Mouse (Mus musculus) lung, postnatal 25 days (tissue): ENCODE data around the gene Ccdc130.

Experiments
- DNase-seq: peaks from one replicate; pipeline ENCODE4 v3.0.0; 2022; ENCODE audit warnings: low spot score

The Ccdc130 gene

DNA sequence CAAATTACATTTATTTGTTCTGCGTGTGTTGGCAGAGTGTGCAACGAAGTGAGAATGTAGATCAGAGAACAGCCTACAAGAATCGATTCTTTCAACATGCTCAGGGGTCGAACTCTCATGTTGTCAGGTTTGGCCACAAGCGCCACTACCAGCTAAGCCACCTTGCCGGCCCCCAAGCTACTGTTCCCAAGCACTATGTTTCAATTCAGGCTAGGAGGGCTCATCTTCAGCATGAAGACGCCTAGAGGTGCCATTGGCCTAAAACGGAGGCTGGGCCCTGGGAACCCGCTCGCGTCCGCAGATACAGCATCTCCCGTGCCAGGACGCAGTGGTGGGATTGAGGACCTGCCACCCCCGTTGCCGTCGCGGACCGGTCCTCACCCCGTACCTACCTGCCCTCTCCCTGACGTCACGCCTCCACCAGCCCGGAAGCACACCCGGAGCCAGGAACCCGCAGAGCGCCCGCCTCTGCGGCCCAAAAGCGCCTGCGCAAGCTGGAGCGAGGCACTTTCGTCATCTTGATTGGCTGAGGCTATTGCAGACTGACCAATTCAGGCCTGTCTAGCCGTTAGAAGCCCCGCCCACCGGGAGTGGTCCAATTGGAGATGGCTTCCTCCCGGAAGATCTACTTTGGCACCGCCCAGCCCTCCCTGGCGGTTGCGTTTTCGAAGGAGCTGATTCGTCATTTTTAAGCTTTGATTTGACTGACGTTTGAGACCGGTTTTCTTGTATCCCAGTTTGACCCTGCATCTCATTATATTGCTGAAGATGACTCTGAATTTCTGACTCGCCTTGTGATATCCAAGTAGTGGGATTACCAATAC lies at the start of gene Ccdc130:
Ccdc130 (minus strand) TSS at position 431 of the 824 bp plus-strand sequence.
- DNase-seq = peak; percentile 100

DNA sequence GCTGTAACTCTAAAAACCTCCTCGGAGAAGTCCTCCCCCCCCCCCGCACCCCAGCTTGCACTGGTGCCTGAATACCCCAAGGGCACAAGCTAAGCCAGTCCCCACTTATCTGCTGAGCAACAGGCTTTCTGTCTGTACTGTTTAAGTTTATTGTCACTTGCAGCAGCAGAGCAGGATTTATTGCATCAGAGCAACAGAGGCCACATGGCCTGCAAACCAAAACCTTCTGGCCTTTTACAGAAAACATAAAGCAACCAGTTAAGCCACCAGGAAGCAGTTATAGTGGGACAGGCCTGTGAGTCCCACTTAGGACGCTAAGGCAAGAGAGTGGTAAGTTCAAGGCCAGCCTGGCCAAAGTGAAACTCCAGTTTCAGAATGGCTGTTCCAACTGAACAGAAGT lies 38.2 kb upstream of the Ccdc130 start:
- DNase-seq = no peak

DNA sequence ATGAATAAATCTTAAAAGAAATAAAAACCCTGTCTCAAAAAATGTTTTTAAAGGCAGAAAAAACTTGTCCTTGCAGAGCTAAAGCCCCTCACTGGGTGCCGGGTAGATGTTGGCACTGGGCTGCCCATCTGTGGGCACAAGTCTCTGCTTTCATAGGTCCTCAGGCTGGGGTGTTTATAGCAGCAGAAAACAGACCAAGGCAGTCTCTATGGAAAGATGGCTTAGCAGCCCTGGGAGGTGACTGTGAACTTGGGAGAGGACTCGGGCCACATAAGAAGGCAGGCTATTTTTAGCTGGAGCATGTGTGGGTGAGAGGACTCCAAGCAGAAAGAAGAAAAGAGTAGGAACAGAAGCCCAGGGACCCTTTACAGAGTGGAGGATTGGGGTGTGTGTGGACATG lies 33.8 kb upstream of the Ccdc130 start:
- DNase-seq = no peak

DNA sequence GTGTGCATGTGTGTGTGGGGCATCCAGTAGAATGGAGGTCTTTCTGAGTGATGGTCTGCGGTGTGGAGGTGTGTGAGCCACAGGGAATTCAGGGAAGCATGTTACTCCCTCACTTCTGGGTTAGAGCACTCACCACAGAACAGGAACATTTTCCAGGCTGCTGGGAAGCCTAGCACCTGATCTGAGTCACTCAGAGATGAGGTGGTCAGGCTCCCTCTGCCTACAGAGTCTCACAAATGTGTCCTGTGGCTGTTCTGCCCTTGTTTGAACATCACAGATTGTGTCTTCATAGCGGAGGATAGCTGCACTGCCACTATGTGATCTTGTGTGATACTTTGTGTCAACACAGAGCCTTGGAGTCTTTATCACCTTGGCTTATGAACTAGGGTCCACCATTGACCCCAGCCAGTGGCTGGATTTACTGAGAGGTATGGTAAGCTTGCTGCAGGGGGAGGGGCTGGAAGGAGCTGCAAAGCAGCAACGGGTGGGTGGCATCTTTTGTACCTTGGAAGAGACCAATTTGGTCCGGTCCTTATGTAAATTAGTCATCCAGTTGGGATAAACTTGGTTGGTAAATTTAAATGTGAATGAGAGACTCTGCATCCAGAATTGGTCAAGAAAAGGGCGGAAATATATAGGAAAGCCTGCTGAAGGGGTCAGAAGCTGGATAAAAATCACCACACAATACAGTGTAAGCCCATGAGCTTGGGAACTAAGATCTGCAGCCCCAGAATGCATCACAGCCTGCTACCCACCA lies 27.0 kb upstream of the Ccdc130 start:
- no peak for DNase-seq

DNA sequence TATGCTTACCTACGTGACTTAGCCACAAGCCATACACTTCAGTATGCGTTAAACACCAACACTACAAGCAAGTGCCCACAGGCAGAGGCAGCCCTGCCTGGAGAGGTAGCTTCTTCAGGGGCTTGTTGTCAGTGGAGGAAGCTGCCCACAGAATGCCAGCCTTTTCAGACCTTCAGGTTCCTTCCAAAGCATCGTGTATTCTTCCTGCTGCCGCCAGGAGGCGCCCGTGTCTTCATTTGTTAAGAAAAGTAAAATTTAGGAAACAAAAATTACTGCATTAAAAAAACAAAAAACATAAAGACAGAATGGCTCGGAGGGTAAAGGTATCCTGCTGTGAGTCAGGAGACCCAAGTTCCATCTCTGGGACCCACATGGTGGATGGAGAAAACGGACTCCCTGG lies 21.5 kb upstream of the Ccdc130 start:
- DNase-seq = peak; percentile 18

DNA sequence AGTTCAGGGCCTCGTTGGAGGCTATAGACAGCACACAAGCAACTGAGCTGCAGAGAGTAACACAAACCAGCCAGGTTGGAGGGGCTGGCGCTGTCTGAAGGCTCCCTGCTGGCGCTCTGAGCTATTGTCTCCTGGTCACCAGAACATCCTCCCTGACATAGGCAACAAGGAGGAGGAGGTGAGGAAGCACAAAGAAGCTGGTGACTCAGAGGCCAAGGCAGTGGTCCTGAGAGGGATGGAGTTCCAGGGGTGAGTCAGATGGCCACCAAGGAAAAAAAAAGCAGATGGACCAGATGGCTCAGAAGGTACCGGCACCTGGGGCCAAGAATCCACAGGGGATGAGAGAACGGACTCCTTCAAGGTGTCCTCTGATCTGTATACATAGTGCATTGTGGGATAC lies 20.9 kb upstream of the Ccdc130 start:
- DNase-seq = no peak

DNA sequence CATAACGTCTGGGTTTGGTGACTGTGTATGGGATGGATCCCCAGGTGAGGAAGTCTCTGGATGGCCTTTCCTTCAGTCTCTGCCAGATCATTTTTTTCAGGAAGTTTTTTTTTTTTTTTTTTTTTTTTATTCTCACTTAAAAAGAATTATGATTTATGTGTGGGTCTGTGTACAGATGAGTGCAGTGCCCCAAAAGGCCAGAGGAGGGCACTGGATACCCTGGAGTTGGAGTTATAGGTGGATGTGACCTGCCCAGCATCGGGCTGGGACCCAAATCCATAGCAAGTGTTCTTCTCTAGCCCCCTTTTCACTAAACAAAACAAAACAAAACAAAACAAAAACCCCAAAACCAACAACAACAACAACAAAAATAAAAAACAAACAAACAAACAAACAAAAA lies 18.7 kb upstream of the Ccdc130 start:
- no peak for DNase-seq

DNA sequence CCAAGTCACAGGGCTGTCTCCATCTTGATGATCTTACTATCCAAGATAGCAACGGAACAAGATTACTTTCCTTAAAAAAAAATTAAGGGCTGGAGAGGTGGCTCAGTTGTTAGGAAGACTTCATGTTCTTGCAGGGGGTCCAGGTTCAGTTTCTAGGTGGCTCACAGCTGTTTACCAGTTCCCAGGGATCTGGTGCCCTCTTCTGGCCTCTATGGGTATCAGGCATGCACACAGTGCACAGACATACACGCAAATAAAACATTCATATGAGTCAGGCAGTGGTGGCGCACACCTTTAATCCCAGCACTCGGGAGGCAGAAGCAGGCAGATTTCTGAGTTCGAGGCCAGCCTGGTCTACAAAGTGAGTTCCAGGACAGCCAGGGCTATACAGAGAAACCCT lies 15.5 kb upstream of the Ccdc130 start:
- DNase-seq = peak; percentile 59

DNA sequence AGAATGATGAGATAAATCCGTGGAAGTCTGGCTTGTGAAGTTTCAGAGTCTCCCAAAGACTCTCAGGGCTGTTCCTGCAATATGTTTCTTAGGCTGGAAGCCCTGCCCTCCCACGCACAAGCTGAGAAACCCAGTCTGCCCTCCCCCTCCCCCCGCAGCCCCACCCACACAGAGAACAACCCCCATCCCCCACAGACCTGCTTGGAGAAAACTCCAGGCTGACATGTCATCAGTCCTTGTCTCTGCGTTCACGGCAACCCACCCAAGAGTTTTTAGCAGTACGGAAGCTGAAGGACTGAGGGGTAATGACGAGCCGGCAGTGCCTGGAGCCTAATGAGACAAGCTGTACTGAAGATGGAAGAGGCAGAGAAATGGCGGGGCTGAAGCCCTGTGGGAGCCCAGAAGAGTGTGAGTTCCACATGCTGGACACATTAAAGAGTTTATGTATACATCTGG lies 14.5 kb upstream of the Ccdc130 start:
- DNase-seq = no peak

DNA sequence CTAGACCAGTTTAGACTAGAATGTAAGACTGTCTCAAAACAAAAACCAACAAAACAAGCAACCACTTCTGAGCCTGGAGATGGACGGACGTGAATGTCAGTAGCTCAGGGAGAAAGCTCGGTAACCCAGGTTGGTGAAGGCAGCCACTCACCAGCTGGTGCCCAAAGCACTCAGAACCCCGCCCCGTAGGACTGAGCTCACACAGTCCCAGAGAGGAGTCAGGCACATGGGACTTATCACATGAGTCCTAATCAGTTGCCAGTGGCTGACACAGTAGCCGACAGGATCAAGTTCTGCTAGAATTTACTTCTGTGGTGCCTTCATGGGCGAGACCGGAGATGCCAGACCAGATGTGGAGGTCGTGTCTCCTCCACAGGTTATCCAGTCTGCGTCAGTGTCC lies 10.6 kb upstream of the Ccdc130 start:
- DNase-seq = no peak

DNA sequence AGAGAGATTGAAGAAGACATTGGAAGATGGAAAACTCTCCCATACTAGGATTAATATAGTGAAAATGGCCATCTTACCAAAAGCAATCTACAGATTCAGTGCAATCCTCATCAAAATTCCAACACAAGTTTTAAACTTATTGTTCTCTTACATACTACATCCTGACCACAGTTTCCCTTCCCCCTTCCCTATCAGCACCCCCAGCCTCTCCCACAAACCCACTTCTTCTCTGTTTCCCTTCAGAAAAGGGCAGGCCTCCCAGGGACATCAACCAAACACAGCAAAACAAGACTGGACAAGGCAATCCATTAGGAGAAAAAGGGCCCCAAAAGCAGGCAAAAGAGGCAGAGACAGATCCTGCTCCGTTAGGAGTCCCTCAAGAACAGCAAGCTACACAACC lies 6.3 kb upstream of the Ccdc130 start:
- no peak for DNase-seq

DNA sequence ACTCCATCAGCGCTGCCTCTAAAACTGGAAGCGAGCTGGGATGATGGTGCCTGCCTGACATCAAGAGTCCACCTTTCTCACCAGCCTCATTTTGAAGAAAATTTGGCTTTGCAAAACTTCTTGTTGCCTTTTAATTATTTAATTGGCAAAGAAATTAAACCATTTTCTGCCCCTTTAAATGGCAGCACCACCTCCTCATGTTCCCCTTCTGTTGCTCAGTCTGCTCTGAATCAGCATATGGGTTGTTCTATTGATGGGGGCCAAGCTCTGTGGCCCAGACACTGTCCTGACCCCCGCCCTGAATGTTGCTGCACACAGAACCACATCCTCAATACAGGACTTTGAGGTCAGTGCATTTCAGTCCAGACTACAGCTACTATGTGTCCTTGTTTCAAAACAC lies 3.8 kb upstream of the Ccdc130 start:
- no peak for DNase-seq

DNA sequence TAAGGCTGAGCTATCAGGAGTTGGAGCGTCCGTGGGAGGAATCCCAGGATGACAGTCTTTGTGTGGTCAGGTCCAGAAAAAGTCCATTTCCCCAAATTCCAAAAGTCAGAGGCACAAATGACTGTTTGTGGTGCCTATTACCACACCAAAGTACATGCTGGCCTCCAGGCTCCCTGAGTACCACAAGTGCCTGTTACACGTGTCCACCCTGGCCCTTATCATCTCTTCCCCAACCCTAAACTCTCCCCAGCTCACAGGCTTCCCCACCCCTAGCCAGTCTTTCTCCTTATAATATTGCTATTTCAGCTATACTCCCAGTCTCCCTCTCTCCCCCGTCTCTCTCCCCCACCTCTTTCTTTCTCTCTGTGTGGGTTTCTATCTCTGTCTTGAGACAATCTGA lies 2.1 kb upstream of the Ccdc130 start:
- no peak for DNase-seq

DNA sequence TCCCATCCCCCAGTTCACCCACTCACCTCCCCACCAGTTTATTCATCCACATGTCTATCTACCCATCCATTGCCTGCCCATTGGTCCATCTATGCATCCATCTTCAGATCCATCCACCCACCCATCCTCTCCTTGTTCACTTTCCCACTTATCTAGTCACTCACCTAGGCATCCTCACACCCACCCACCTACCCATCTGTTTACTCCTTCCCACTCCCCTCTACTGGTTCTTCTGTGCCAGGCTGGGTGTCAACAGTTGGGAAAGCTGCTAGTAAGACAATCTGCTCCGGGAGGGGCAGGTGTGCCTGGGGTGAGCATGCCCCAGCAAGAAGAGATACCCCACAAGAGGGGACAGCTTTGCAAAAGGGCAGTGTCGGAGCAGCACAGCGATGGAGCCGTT lies 9.1 kb downstream of the Ccdc130 start:
- no peak for DNase-seq

DNA sequence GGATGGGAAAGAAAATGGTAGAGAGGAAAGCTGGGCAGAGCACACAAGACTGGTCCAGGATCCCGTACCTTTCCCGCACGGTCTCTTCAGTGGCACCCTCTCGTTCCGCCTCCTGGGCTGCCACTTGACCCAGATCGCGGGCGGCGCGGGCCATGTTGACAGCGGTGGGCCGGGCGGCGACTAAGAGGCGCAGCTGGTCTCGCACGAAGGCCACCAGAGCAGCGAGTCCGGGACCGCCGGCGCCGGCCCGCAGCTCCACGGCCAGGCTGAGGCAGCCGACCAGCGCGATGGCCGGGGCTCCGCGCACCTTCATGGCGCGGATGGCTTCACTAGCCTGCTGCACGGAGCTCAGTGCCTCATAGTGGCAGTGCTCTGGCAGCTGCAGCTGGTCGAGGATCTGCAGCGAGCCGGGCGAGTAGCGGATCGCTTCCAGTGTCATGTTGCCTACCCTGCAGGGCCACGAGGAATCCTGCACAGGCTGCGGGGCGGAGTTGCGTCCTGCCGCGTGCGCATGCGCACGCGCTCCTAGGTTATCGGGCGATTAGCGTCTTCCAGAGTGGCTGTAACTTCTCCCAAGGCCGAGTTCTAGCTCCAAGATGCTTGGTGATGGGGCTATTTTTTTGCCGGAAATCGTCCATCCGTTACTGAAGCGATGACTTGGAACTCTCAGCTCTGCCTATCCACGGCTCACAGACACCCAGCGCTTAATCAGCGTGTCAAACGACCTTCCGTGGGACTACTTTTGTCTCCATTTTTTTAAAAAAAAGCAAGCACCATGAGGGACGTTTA lies 13.2 kb downstream of the Ccdc130 start, which contains the start of gene Mri1:
Mri1 (minus strand) TSS at position 505 of the 789 bp plus-strand sequence.
- peak; percentile 76 for DNase-seq

DNA sequence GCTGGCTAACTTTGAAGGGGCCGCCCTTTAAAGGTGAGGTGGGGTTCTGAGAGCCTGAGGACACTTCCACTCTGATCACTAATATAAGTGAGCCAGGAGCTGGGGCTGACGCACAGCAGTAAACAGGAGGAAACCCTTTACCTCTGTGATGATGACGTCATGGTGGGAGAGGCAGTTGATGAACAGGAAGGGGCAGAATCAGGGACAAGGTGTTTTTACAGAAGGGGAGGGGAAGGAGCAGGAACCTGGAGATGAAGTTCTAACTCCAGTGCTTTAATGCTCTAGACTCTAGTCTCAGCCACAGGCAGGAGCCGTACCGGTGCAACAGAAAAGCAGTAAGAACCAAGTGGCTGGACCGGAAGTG lies 13.7 kb downstream of the Ccdc130 start:
- DNase-seq = peak; percentile 59

DNA sequence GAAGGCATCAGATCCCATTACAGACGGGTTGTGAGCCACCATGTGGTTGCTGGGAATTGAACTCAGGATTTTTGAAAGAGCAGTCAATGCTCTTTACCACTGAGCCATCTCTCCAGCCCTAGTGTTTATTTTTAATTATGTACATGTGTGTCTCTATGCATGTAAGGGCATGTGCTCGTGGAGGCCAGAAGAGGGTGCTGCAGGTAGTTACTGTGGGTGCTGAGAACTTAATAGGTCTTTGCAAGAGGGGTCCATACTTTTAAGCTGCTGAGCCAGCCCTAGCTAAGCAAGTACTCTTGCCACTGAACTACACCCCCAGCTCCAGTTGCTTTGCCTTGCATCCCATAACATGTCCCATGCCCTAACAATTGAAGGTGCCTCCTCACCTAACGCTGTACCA lies 14.3 kb downstream of the Ccdc130 start:
- no peak for DNase-seq

DNA sequence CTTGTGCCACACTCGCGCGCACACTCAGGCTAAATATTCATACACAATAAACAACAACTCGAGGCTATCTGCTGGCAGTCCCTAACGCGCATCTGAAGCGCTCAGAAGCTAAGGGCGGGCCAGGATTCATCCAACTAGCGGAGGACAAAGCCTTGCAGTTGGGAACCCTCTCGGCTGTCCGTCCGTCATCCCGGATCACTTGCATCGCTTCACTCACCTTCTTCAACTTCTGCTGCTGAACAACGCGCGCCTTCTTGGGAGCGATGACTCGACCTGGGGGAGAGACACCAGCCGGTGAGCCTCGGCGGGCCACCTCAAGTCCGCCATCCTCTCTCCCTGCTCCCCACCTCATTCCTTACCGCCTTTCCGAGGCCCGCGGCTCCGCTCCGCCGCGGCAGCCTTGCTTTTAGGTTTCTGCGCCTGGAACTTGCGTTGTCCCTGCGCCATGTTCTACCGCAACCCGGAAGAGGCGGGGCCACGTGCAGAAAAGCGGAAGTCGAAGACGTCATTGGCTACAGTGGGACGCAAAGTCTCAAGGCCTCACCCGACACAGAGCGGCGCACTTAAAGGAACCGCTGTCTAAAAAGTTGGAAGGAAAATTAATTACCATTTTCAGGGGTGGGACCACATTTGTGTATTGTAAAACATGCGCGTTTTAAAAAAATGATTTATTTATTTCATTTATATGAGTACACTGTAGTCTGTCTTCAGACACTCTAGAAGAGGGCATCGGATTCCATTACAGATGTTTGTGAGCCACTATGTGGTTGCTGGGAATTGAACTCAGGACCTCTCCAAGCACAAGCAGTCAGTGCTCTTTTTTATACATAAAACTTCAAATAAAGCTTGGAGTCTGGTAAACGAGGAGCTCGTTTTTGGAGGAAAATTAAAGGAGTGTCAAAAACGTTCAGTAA lies 20.7 kb downstream of the Ccdc130 start, which contains the start of gene D8Ertd738e:
D8Ertd738e (minus strand) TSS at position 463 of the 914 bp plus-strand sequence.
- DNase-seq = peak; percentile 92

DNA sequence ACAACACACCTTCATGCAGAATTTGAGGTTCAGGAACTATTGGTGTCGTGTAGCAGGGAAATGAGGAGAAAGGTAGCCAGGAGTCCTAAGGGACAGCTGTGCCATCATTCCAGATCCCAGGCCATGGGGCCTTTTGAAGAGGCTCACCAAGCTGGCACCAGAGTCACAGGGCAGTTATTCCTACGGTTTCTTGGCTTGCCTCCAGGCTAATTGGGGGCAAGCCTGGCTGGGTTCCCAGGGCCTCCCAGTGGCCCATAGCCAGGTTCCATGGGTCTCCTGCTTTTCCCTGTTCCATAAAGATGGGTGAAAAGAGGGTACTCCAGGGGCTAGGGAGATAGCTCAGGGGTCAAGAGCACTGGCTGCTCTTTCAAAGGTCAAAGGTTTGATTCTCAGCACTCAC lies 28.4 kb downstream of the Ccdc130 start:
- DNase-seq = no peak

DNA sequence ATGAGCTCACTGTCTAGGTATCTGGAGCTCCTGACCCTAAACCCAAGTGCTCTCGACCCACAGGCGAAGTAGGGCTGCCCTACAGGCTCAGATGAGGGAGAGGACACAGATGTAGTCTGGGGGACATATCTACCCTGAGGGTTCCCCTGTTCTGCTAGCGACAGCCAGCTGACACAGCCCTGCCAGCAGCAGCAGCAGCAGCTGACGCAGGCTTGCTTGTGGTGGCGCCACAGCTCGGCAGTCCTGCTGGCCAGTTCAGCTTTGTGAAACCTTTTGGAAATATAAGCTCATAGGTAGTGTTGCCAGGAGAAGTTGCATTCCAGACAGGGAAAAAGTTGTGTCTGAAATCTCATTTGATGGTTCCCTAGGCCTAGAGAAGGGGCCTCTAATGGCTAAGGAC lies 29.0 kb downstream of the Ccdc130 start:
- no peak for DNase-seq

DNA sequence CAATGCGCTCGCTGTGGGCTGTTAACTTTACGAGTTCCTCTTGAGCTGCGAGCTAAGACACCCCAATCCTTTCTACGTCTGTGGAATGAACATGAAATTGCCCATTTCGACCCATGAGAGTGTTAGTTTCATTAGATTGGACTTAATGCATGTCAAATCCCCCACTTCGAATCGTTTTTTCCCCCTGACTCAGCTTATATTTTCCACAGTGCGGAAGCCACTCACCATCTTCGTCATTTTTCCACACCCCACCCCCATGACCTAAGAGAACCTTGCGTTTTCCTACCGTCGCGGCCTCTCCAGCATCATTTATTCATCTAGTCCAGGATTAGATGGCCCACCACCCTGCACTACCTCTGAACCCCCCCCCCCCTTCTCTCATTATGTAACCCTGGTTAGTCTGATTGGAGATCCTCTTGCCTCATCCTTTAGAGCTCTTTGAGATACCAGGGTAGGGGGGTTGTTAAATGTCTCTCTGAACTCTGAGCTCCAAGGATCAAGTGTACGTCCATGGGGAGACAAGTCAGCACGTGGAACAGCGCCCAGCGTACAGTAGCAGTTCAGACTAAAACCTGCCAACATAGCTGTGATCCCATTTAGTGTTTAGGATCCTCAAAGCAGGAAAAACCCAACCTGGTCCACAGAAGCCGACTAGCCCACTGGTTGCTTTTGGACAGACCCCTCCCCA lies 32.5 kb downstream of the Ccdc130 start:
- peak; percentile 25 for DNase-seq
